Mouse (Mus musculus) intestine, postnatal 0 days (tissue): ENCODE data around the gene Igfbp2. TPM values are rescaled to one million over a fixed set of nuclear protein-coding genes. Genes with fewer than 3 reads are reported as not detected.

Experiments used
- ATAC-seq: fragments of 200-750 bp; cut with Nextera tagmentation; 2 replicates; pipeline ENCODE4 v1.8.0; 2017; ENCODE audit warnings: mild to moderate bottlenecking, moderate TSS enrichment, moderate library complexity
- H3K27ac ChIP-seq: fragments of 300-500 bp; sonication (generic); 2 replicates; pipeline ENCODE4 v1.5.1; 2014; ENCODE audit warnings: mild to moderate bottlenecking, low read depth, low read length, moderate library complexity
- H3K27me3 ChIP-seq: fragments of 300-500 bp; sonication (generic); replicated peaks from 2 replicates; pipeline ENCODE4 v1.6.1; 2014; ENCODE audit warnings: low read length, mixed read lengths; ENCODE audit not compliant: control insufficient read depth, insufficient read depth
- H3K36me3 ChIP-seq: fragments of 300-500 bp; sonication (generic); 2 replicates; pipeline ENCODE4 v1.6.1; 2014; ENCODE audit warnings: mild to moderate bottlenecking, moderate library complexity; ENCODE audit not compliant: control insufficient read depth, insufficient read depth
- H3K4me1 ChIP-seq: fragments of 300-500 bp; sonication (generic); replicated peaks from 2 replicates; pipeline ENCODE4 v1.6.1; 2014; ENCODE audit warnings: antibody characterized with exemption, low read length, mixed read lengths; ENCODE audit not compliant: control insufficient read depth, insufficient read depth
- H3K4me2 ChIP-seq: fragments of 300-500 bp; sonication (generic); replicated peaks from 2 replicates; pipeline ENCODE4 v1.6.1; 2014; ENCODE audit warnings: low read depth, mild to moderate bottlenecking, moderate library complexity
- H3K4me3 ChIP-seq: fragments of 300-500 bp; sonication (generic); 2 replicates; pipeline ENCODE4 v1.5.1; 2014; ENCODE audit warnings: low read depth, low read length
- H3K9ac ChIP-seq: fragments of 300-500 bp; sonication (generic); 2 replicates; pipeline ENCODE4 v1.6.1; 2014; ENCODE audit warnings: mild to moderate bottlenecking, low read depth, low read length
- H3K9me3 ChIP-seq: fragments of 300-500 bp; sonication (generic); 2 replicates; pipeline ENCODE4 v1.6.1; 2016; ENCODE audit warnings: mixed run types; ENCODE audit not compliant: control insufficient read depth
- CTCF ChIP-seq: sonication (generic); IDR thresholded peaks from 2 replicates; pipeline ENCODE4 v1.5.1; 2016; ENCODE audit warnings: low read depth, mild to moderate bottlenecking, control low read depth, antibody characterized with exemption, moderate library complexity
- WGBS: fragments of 180-500 bp; shearing (Covaris S2); extraction: QIAGEN DNeasy Blood & Tissue Kit; methylation state at CpG from one replicate; pipeline ENCODE4 v1.1.7; 2014; 5-methylcytosine and 5-hydroxymethylcytosine counted together
- polyA plus RNA-seq: library from polyadenylated mRNA; unstranded; fragments of >200 nt; fragmentation: Nextera tagmentation; extraction: Ambion mirVana; gene quantifications from 2 replicates; pipeline ENCODE4 v1.2.1, GENCODE M21; 2015

Igfbp2 gene
- polyA plus RNA-seq, 1 experiment from 2014 or later, result 94.0 TPM

- H3K27ac ChIP-seq, result no peak overlapping the region
- WGBS, result under 1% methylated on average over 34 of the region's 34 CpGs
- peak overlapping the region; percentile 83 for H3K4me2 ChIP-seq
- H3K4me1 ChIP-seq, result peaks cover 3% of the 10 kb centered on the region
- no peak for TF ChIP-seq CTCF
- H3K27me3 ChIP-seq, result peaks cover 35% of the 10 kb centered on the region; the same call in 1 of the 2 replicates
- no peaks in the 10 kb centered on the region for H3K36me3 ChIP-seq
- no peaks in the 10 kb centered on the region for H3K9me3 ChIP-seq
- peak overlapping the region; percentile 33 for H3K4me3 ChIP-seq
- no peak overlapping the region for H3K9ac ChIP-seq
- no peak for ATAC-seq
Measured at GRCm38 (mm10) chr1:72871697-72872411, 47.6 kb downstream of the Igfbp2 start.

- Histone ChIP-seq H3K27me3 (peaks cover 37% of the 10 kb centered on the region; the same call in 1 of the 2 replicates), H3K4me1 (peaks cover 3% of the 10 kb centered on the region), H3K9ac (no peak overlapping the region), H3K9me3 (no peaks in the 10 kb centered on the region), H3K36me3 (no peaks in the 10 kb centered on the region), H3K4me3 (peak overlapping the region; percentile 49), H3K4me2 (peak overlapping the region; percentile 83), H3K27ac (no peak overlapping the region)
- no peak for TF ChIP-seq CTCF
- 0% methylated on average over 8 of the region's 8 CpGs for WGBS
- 0 out of 2 replicates have a peak, but pooled peaks have one; percentile 28 for ATAC-seq
Measured at GRCm38 (mm10) chr1:72872521-72872920, 48.2 kb downstream of the Igfbp2 start.

GRCm38 (mm10) chr1:72873078-72873477, 48.8 kb downstream of the Igfbp2 start:
- Histone ChIP-seq H3K4me2 (peak overlapping the region; percentile 83), H3K4me1 (peaks cover 5% of the 10 kb centered on the region), H3K9ac (no peak overlapping the region), H3K27me3 (peaks cover 37% of the 10 kb centered on the region; the same call in 1 of the 2 replicates), H3K9me3 (no peaks in the 10 kb centered on the region), H3K27ac (no peak overlapping the region), H3K4me3 (peak overlapping the region; percentile 49), H3K36me3 (no peaks in the 10 kb centered on the region)
- 1% methylated on average over 16 of the region's 16 CpGs for WGBS
- no peak for ATAC-seq
- no peak for TF ChIP-seq CTCF

DNA sequence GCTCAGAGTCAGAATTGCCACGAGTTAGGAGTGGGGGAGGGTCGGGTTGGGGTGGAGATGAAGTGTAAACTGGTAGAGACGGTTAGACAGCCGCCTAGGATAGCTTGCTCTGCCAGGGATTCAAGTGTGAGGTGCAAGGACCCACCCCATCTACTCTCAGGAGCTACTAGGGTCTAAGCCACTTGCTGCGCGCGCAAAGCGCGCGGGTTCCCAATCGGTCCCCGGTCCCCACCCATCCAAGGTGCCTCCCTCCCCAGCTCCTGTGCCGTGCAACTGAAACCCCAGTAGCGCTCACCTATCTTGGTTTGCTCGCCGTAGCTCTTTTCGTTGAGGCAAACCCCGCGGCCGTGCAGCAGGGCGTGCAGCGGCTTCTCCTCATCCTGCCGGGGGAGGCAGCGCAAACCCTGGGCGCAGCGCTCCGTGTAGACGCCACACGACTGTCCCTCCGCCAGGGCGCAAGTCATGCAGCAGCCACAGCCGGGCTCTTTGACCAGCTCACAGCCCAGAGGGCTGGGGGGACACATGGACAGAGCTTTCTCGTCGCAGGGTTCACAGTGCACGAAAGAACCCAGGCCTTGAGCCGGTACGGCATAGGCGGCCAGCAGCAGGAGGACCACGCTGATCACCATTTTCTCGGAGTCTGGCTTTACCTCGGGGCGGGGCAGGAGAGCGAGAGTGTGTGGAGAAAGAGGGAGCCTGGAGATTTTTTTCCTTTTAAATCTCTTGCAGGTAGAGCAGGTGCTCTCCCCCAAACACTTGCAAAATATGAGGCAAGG, 49.4 kb downstream of the Igfbp2 start:
- Histone ChIP-seq H3K27ac (peak overlapping the region; percentile 35; the same call in 1 of the 2 replicates), H3K9ac (peak overlapping the region; percentile 26; the same call in 1 of the 2 replicates), H3K4me1 (peaks cover 5% of the 10 kb centered on the region), H3K4me2 (peak overlapping the region; percentile 83), H3K4me3 (peak overlapping the region; percentile 49), H3K9me3 (no peaks in the 10 kb centered on the region), H3K36me3 (no peaks in the 10 kb centered on the region), H3K27me3 (peaks cover 37% of the 10 kb centered on the region; the same call in 1 of the 2 replicates)
- under 1% methylated on average over 43 of the region's 43 CpGs for WGBS
- ATAC-seq, result no peak
- TF ChIP-seq CTCF, result peak; percentile 21; the same call in 1 of the 2 replicates

- no peak for ATAC-seq
- Histone ChIP-seq H3K4me1 (peaks cover 5% of the 10 kb centered on the region), H3K4me2 (peak within 1 kb of the TSS; percentile 83), H3K27ac (peak within 1 kb of the TSS; percentile 35; the same call in 1 of the 2 replicates), H3K36me3 (no peaks in the 10 kb centered on the region), H3K27me3 (peaks cover 37% of the 10 kb centered on the region; the same call in 1 of the 2 replicates), H3K4me3 (peak within 1 kb of the TSS; percentile 49), H3K9ac (peak within 1 kb of the TSS; percentile 26; the same call in 1 of the 2 replicates), H3K9me3 (no peaks in the 10 kb centered on the region)
- TF ChIP-seq CTCF, result no peak
- 1% methylated on average over 38 of the region's 38 CpGs for WGBS
Measured at GRCm38 (mm10) chr1:72874287-72875211, 50.2 kb downstream of the Igfbp2 start, which contains the start of gene Igfbp5. Gene Igfbp5, minus strand, starts transcription at chr1:72874884.
